Mouse (Mus musculus): ENCODE measurements around the gene Dhx30.

- TF ChIP-seq POLR2A (IDR thresholded peaks at IDR 0.05; ENCODE audit: low read depth, low read length) (no peak), CTCF (IDR thresholded peaks at IDR 0.05; ENCODE audit: extremely low read depth, insufficient read length, insufficient replicate concordance, low read depth, low read length) (no peak)
These were observed 3.8 kb upstream of the Dhx30 start for GRCm38 (mm10) chr9:110121424-110121823.

Measured in small intestine, adult 2 months (tissue).